Mouse (Mus musculus): ENCODE results near the gene Esf1. TPM values are rescaled to one million over a fixed set of nuclear protein-coding genes. Genes with fewer than 3 reads are reported as not detected.
"Not testable (repeated sequence)": the region's sequence is repeated elsewhere in the genome, so short reads cannot be mapped to it uniquely, and the experiment has no call there.

The Esf1 gene
- polyA plus RNA-seq, 1 experiment from 2014 or later = 32.6 TPM

GRCm38 (mm10) chr2:140151743-140152142 lies 18.6 kb downstream of the Esf1 start, which contains the start of gene Gm17374:
Gm17374 (plus strand) TSS chr2:140152043.
- DNase-seq (ENCODE audit: extremely low spot score, low spot score); H3K4me1 ChIP-seq; H3K27me3 ChIP-seq (ENCODE audit: poor library complexity, severe bottlenecking); H3K4me3 ChIP-seq; H3K27ac ChIP-seq; H3K9me3 ChIP-seq: not testable (repeated sequence)
- WGBS = 94% methylated on average over 4 of the region's 4 CpGs
- H3K36me3 ChIP-seq (replicated peaks) = peaks cover 83% of the 10 kb centered on the region

GRCm38 (mm10) chr2:140125516-140125915 lies 44.8 kb downstream of the Esf1 start:
- no peak for DNase-seq (ENCODE audit: extremely low spot score, low spot score)
- Histone ChIP-seq H3K4me1 (no peaks in the 10 kb centered on the region), H3K36me3 (replicated peaks) (peaks cover 92% of the 10 kb centered on the region), H3K9me3 (no peaks in the 10 kb centered on the region), H3K27me3 (ENCODE audit: poor library complexity, severe bottlenecking) (no peaks in the 10 kb centered on the region), H3K4me3 (no peak overlapping the region), H3K27ac (no peak overlapping the region)
- 93% methylated on average over 2 of the region's 2 CpGs for WGBS

GRCm38 (mm10) chr2:140113851-140114250 lies 56.5 kb downstream of the Esf1 start:
- Histone ChIP-seq H3K27ac (no peak overlapping the region), H3K27me3 (ENCODE audit: poor library complexity, severe bottlenecking) (no peaks in the 10 kb centered on the region), H3K9me3 (no peaks in the 10 kb centered on the region), H3K36me3 (replicated peaks) (peaks cover 2% of the 10 kb centered on the region; the same call in 1 of the 2 replicates), H3K4me3 (no peak overlapping the region), H3K4me1 (no peaks in the 10 kb centered on the region)
- DNase-seq (ENCODE audit: extremely low spot score, low spot score) = no peak
- 90% methylated on average over 8 of the region's 8 CpGs for WGBS

GRCm38 (mm10) chr2:140108945-140109344 lies 61.4 kb downstream of the Esf1 start:
- no peak for DNase-seq (ENCODE audit: extremely low spot score, low spot score)
- Histone ChIP-seq H3K9me3 (no peaks in the 10 kb centered on the region), H3K4me1 (no peaks in the 10 kb centered on the region), H3K36me3 (replicated peaks) (no peaks in the 10 kb centered on the region), H3K27me3 (ENCODE audit: poor library complexity, severe bottlenecking) (no peaks in the 10 kb centered on the region), H3K4me3 (no peak overlapping the region), H3K27ac (no peak overlapping the region)
- WGBS = 30% methylated on average over 1 of the region's 1 CpGs

GRCm38 (mm10) chr2:140107641-140108040 lies 62.7 kb downstream of the Esf1 start:
- H3K27me3 ChIP-seq (ENCODE audit: poor library complexity, severe bottlenecking) = no peaks in the 10 kb centered on the region
- H3K4me1 ChIP-seq = no peaks in the 10 kb centered on the region
- WGBS = 91% methylated on average over 4 of the region's 4 CpGs
- no peaks in the 10 kb centered on the region for H3K9me3 ChIP-seq
- H3K27ac ChIP-seq = no peak overlapping the region
- no peaks in the 10 kb centered on the region for H3K36me3 ChIP-seq (replicated peaks)
- no peak for DNase-seq (ENCODE audit: extremely low spot score, low spot score)
- no peak overlapping the region for H3K4me3 ChIP-seq

- WGBS = 83% methylated on average over 3 of the region's 3 CpGs
- H3K36me3 ChIP-seq (replicated peaks) = no peaks in the 10 kb centered on the region
These were observed 65.4 kb downstream of the Esf1 start for GRCm38 (mm10) chr2:140104951-140105350.

GRCm38 (mm10) chr2:140100551-140101474 lies 69.6 kb downstream of the Esf1 start:
- no peaks in the 10 kb centered on the region for H3K4me1 ChIP-seq

More at GRCm38 (mm10) chr2:140104951-140105350, 65.4 kb downstream of the Esf1 start:
- no peaks in the 10 kb centered on the region for H3K9me3 ChIP-seq
- no peak for DNase-seq (ENCODE audit: extremely low spot score, low spot score)
- no peaks in the 10 kb centered on the region for H3K27me3 ChIP-seq (ENCODE audit: poor library complexity, severe bottlenecking)
- H3K4me1 ChIP-seq = no peaks in the 10 kb centered on the region
- H3K27ac ChIP-seq = no peak overlapping the region
- H3K4me3 ChIP-seq = no peak overlapping the region

GRCm38 (mm10) chr2:140099971-140100370 lies 70.4 kb downstream of the Esf1 start:
- Histone ChIP-seq H3K9me3 (no peaks in the 10 kb centered on the region), H3K27ac (no peak overlapping the region), H3K4me3 (no peak overlapping the region), H3K4me1 (no peaks in the 10 kb centered on the region), H3K27me3 (ENCODE audit: poor library complexity, severe bottlenecking) (no peaks in the 10 kb centered on the region), H3K36me3 (replicated peaks) (no peaks in the 10 kb centered on the region)
- 92% methylated on average over 3 of the region's 3 CpGs for WGBS
- no peak for DNase-seq (ENCODE audit: extremely low spot score, low spot score)

More at GRCm38 (mm10) chr2:140100551-140101474, 69.6 kb downstream of the Esf1 start:
- Histone ChIP-seq H3K36me3 (replicated peaks) (no peaks in the 10 kb centered on the region), H3K27me3 (ENCODE audit: poor library complexity, severe bottlenecking) (no peaks in the 10 kb centered on the region), H3K27ac (no peak overlapping the region), H3K4me3 (no peak overlapping the region), H3K9me3 (no peaks in the 10 kb centered on the region)
- WGBS = 84% methylated on average over 3 of the region's 3 CpGs
- DNase-seq (ENCODE audit: extremely low spot score, low spot score) = no peak

GRCm38 (mm10) chr2:140097131-140097591 lies 73.2 kb downstream of the Esf1 start:
- H3K27ac ChIP-seq = no peak overlapping the region
- no peak overlapping the region for H3K4me3 ChIP-seq
- H3K4me1 ChIP-seq = no peaks in the 10 kb centered on the region
- 72% methylated on average over 3 of the region's 3 CpGs for WGBS
- H3K36me3 ChIP-seq (replicated peaks) = no peaks in the 10 kb centered on the region
- no peak for DNase-seq (ENCODE audit: extremely low spot score, low spot score)
- no peaks in the 10 kb centered on the region for H3K27me3 ChIP-seq (ENCODE audit: poor library complexity, severe bottlenecking)
- no peaks in the 10 kb centered on the region for H3K9me3 ChIP-seq

- Histone ChIP-seq H3K4me1 (no peaks in the 10 kb centered on the region), H3K36me3 (replicated peaks) (no peaks in the 10 kb centered on the region), H3K9me3 (no peaks in the 10 kb centered on the region), H3K27ac (no peak overlapping the region), H3K4me3 (no peak overlapping the region), H3K27me3 (ENCODE audit: poor library complexity, severe bottlenecking) (no peaks in the 10 kb centered on the region)
- 87% methylated on average over 5 of the region's 5 CpGs for WGBS
- no peak for DNase-seq (ENCODE audit: extremely low spot score, low spot score)
These were observed 74.3 kb downstream of the Esf1 start for GRCm38 (mm10) chr2:140096034-140096433.

GRCm38 (mm10) chr2:140093433-140093832 lies 76.9 kb downstream of the Esf1 start:
- H3K4me3 ChIP-seq = no peak overlapping the region
- no peaks in the 10 kb centered on the region for H3K27me3 ChIP-seq (ENCODE audit: poor library complexity, severe bottlenecking)
- 89% methylated on average over 5 of the region's 5 CpGs for WGBS
- no peak for DNase-seq (ENCODE audit: extremely low spot score, low spot score)
- no peaks in the 10 kb centered on the region for H3K36me3 ChIP-seq (replicated peaks)
- no peaks in the 10 kb centered on the region for H3K4me1 ChIP-seq
- no peak overlapping the region for H3K27ac ChIP-seq
- no peaks in the 10 kb centered on the region for H3K9me3 ChIP-seq

GRCm38 (mm10) chr2:140084245-140084644 lies 86.1 kb downstream of the Esf1 start:
- 91% methylated on average over 7 of the region's 7 CpGs for WGBS
- no peaks in the 10 kb centered on the region for H3K9me3 ChIP-seq
- H3K4me1 ChIP-seq = no peaks in the 10 kb centered on the region
- H3K36me3 ChIP-seq (replicated peaks) = no peaks in the 10 kb centered on the region
- DNase-seq (ENCODE audit: extremely low spot score, low spot score) = no peak
- no peaks in the 10 kb centered on the region for H3K27me3 ChIP-seq (ENCODE audit: poor library complexity, severe bottlenecking)
- no peak overlapping the region for H3K4me3 ChIP-seq
- H3K27ac ChIP-seq = no peak overlapping the region
